Mouse (Mus musculus) heart, adult 2 months (tissue): ENCODE measurements around the gene Tmtc1.

Experiments
- CTCF ChIP-seq: fragments of 200-600 bp; IDR thresholded peaks from 2 replicates; pipeline ENCODE4 v1.8.1; 2022; ENCODE audit warnings: antibody characterized with exemption, mild to moderate bottlenecking, moderate library complexity
- EP300 ChIP-seq: fragments of 200-500 bp; IDR thresholded peaks from 2 replicates; pipeline ENCODE4 v1.6.1; 2011; ENCODE audit warnings: low read depth, low read length, control low read depth; ENCODE audit not compliant: insufficient read depth
- POLR2A ChIP-seq: fragments of 200-500 bp; IDR thresholded peaks from 2 replicates; pipeline ENCODE4 v1.6.1; 2011; ENCODE audit warnings: mild to moderate bottlenecking, low read depth, low read length, control low read depth; ENCODE audit not compliant: insufficient read depth

- TF ChIP-seq POLR2A (no peak), CTCF (no peak), EP300 (no peak)
Measured at GRCm38 (mm10) chr6:148275046-148275445, 169.1 kb downstream of the Tmtc1 start.
